Mouse (Mus musculus) spleen, adult 2 months (tissue): ENCODE results near the gene Bag3.

Experiments used
- CTCF ChIP-seq: fragments of 200-500 bp; IDR thresholded peaks from 2 replicates; pipeline ENCODE4 v1.5.1; 2011; ENCODE audit warnings: mild to moderate bottlenecking, inconsistent platforms; ENCODE audit not compliant: insufficient read depth, insufficient read length, insufficient replicate concordance; ENCODE audit errors: extremely low read depth
- POLR2A ChIP-seq: fragments of 200-500 bp; IDR thresholded peaks from 2 replicates; pipeline ENCODE4 v1.6.1; 2011; ENCODE audit warnings: low read depth, low read length, inconsistent platforms

DNA sequence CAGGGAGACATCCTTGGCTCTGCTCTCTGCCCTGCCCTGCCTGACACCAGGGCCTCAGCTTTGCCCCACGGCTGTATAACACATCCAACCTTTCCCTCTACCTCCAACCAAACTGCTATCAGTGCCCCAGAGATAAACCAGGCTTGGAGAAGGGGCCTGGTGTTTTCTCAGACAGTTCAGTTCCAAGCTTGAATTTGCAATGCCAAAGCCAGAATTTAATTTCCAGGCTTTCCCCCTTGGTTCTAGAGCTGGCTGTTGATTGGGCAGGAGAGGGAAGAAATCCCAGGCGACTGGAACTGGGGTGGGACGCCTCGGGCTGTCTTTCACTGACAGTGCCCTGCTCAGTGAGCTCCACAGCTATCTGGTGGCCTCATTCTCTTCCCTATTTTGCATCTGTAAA is 9.1 kb upstream of the Bag3 start:
- TF ChIP-seq CTCF (no peak), POLR2A (no peak)
